Mouse (Mus musculus) T-helper 17 cell (primary cell): ENCODE results near the gene Trim8.

Experiments
- in situ Hi-C, 2 experiments: fragments of 300-600 bp; cut with MboI, MseI; formaldehyde crosslinking; loops; 1 replicate in 1 of 2; 2 replicates in 1 of 2; pipeline ENCODE4 v1.15.1; 2025; ENCODE audit warnings: high pct_unique_total_duplicates in 2 of 2

Trim8 gene

GRCm38 (mm10) chr19:46504085-46504552 lies 2.6 kb downstream of the Trim8 start:
- in situ Hi-C loops = loop anchor here in 1 of 2 experiments (5.0 kb wide), 1 partner anchor 107 kb away; the partner anchor contains the start of genes Actr1a and Sufu

DNA sequence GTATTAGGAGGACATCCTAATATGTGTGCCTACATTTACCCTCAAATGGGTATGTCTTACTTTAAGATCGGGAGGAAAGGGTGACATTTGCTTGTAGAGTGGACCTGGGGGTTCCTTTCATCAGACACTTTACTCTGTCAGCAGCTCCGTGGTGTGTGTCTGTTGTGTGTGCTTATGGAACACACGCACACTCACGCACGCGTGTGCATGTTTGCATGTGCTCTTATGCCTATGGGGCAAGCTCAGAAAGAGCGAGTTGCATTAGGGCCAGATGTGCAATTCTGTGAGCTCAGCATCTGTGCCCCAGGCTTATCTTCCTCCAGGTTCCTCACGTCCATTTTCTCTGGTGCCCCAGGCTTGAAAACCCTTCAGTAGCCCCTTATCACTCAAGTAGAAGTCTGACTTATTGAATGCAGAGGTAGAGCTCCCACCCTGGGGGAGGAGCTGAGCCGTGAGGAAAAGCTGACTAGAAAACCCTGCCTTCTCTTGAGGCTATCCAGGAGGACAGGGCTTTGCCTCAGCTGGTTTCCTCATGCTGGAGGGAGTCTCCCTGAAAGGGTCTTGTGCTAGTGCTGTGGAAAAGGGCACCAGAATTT lies 3.4 kb downstream of the Trim8 start:
- in situ Hi-C loops = loop anchor here in 1 of 2 experiments (5.0 kb wide), 1 partner anchor 108 kb away; the partner anchor contains the start of genes Actr1a and Sufu

GRCm38 (mm10) chr19:46505646-46506371 lies 4.3 kb downstream of the Trim8 start:
- in situ Hi-C loops = no loop called here

DNA sequence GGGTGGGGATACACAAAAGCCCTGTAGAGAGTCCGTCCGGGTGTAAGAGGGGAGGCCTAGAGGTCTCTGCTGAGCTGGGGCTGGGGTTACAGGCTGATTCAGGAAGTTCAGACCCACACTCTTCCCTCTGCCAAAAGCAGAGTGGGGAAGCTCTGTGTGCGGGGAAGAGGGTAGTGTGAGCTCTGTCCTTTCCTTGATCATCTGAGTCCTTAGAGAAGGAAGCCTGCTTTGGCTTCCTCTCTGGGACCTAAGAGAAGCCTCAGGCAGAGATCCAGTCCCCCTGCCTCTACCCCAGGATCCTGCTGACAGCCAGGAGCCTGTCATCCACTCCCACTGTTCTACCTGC lies 4.8 kb downstream of the Trim8 start:
- in situ Hi-C loops = no loop called here

GRCm38 (mm10) chr19:46507181-46507581 lies 5.7 kb downstream of the Trim8 start:
- in situ Hi-C loops = no loop called here

DNA sequence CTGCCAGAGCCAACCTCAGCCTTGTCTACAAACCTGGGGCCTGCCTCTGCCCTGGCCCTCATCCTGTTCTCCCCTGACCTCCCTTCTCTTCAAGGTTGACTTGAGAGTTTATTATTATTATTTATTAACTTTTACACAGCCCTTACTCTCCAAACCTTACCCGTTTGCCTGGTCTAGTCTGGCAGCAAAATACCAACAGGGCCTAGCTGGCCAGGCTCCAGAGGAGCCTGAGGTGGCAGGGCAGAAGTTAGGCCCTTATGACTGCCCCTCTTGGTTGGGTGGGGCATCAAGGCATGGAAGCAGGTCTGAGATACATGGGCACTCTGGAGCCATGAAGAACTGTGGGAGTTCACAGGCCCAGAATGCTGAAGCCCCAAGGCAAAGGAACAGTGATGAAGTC lies 6.3 kb downstream of the Trim8 start:
- in situ Hi-C loops = no loop called here

GRCm38 (mm10) chr19:46508738-46509137 lies 7.2 kb downstream of the Trim8 start:
- in situ Hi-C loops = no loop called here

DNA sequence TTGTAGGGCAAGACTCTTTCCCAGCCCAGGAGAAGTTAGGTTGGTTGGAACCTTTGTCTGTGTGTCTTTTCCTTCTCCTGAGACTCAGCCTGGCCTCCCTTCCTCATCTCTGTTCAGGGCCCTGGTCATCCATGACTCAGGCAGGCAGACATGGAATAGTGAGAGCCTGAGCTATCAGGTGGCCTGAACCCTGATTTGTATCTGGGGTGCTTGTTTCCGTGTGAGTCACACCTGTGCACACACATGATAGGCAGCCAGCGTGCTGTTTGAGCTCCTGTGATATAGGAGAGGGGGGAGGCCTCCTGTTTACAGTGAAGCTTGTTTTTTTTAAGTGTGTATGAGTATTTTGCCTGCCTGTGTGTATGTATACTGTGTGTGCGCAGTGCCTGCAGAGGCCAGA lies 7.7 kb downstream of the Trim8 start:
- in situ Hi-C loops = no loop called here

GRCm38 (mm10) chr19:46509736-46510135 lies 8.2 kb downstream of the Trim8 start:
- in situ Hi-C loops = no loop called here

DNA sequence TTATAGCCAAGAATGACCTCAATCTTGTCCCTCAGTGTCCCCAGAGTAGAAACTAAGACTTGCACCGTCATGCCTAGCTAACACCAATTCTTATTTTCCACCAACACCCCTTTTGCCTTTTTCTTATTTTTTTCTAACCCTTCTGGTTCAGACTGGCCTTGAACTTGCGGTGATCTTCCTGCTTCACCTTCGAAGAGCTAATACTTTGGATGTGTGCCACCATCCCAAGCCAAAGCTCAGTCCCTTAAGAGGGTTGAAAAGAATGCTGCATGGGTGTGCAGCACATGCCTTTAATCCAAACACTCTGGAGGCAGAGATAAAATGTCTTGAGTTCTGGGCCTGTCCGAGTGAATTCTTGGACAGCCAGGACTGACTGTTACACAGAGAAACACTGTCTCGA lies 8.9 kb downstream of the Trim8 start:
- in situ Hi-C loops = no loop called here

GRCm38 (mm10) chr19:46510824-46511223 lies 9.3 kb downstream of the Trim8 start:
- in situ Hi-C loops = no loop called here

GRCm38 (mm10) chr19:46511263-46511662 lies 9.8 kb downstream of the Trim8 start:
- in situ Hi-C loops = no loop called here

- in situ Hi-C loops = no loop called here
Measured at GRCm38 (mm10) chr19:46514387-46514786, 12.9 kb downstream of the Trim8 start.

DNA sequence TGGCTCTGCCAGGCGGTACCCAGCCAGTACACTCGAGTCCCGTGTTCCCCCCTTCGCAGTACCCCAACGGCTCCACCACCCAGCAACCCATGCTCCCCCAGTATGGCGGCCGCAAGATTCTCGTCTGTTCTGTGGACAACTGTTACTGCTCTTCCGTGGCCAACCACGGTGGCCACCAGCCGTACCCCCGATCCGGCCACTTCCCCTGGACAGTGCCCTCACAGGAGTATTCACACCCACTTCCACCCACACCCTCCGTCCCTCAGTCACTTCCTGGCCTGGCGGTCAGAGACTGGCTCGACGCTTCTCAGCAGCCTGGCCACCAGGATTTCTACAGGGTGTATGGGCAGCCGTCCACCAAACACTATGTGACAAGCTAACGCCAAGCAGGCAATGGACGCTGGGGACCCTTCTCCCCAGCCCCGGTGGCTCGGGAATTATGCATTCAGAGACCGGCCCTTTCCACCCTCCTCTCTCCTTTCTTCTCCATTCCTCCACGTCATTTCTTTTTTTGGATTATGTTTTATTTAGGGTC lies 13.9 kb downstream of the Trim8 start:
- in situ Hi-C loops = no loop called here

DNA sequence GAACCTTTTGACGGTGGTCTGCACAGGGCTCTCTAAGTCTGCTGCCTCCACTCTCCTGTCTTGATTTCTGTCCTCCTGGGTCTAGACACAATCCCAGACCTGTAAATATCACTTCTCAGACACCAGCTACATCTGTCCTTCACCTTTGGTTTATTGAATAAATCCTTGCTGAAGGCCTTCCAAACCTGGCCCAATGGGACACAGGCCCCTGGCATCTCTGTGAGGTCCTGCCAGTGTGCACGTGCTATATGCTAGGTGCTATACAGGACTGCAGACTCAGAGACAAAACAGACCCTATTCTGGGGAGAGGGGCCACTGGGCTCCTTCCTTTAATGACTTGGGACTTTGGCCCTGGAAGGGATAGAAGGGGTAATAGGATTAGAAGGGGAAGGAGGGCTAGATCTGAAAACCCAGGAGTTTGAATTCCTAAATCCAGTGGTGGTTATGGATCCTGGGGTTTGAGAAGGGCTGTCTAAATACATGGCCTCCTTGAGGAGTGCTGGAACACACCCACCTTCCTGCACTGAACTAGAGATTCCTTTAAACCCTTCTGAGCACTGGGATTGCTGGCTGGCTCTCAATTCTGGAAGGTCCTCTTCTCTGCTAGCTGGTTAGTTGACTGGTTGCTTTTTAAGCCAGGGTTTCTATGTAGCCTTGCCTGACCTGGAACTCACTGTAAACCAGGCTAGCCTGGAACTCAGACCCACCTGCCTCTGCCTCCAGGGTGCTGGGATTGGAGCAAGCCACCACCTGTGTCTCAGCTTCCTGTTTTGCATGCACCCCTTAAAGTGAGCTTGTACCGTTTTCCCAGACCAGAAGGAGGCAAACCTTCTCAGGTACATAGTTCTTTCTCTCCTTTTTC lies 15.4 kb downstream of the Trim8 start:
- in situ Hi-C loops = no loop called here

DNA sequence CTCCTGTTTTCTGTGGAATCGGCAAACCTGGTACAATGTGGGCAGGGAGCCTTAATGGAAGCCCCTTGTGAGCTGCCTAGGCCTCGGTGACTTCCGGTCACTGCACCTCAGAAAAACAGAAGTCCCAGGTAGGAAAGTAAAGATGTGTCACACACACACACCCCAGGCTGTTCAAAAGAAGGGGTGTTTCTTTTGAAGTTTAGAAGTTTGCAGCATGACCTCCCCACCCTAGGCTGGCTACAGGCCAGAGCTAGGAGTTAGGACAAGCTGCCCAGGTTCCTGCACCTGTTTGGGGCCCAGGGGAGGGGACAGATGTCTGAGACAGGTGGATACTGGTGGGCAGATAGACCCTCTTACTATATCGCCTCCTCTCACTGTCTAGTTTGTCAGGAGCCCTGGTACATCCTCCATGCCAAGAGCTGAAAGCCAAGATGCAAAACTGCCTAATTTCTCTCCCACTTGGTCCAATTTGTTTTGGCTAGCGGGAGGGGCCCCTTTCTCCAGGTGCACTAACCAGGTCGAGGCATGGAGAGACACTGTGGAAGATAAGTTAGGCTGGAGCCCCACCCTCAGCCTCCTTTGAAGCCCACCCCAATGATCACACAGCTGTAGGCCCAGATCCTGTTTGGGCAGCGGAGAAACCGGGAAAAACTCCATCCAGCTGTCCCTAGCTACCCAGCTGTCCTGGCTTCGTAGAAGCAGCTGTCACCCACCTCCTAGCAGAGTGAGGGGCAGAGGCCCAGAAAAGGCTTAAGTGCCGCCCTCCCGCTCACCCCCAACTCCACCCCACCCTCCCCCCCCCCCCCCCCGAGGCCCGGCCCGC lies 16.2 kb downstream of the Trim8 start:
- in situ Hi-C loops = no loop called here

DNA sequence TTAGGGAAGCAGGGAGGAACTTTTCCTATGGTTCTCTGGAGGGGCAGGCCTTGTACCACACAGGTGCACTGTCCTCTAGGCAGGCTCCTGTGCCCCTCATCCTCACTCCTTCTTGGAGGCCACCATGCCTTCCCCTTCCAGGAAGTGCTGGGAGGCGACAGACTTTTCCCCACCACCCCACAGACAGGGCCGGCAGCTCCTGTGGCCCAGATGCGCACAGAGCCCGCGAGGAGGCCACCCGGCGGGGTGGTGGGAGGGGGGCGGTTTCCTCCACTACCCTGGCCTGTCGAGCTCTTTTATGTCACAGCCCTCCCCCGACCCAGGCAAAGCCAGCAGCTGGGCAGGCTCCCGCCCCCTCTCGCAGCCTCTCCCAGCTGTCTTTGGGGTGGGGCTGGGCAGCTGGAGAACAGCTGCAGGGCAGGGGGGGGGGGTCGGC lies 16.9 kb downstream of the Trim8 start:
- in situ Hi-C loops = no loop called here

DNA sequence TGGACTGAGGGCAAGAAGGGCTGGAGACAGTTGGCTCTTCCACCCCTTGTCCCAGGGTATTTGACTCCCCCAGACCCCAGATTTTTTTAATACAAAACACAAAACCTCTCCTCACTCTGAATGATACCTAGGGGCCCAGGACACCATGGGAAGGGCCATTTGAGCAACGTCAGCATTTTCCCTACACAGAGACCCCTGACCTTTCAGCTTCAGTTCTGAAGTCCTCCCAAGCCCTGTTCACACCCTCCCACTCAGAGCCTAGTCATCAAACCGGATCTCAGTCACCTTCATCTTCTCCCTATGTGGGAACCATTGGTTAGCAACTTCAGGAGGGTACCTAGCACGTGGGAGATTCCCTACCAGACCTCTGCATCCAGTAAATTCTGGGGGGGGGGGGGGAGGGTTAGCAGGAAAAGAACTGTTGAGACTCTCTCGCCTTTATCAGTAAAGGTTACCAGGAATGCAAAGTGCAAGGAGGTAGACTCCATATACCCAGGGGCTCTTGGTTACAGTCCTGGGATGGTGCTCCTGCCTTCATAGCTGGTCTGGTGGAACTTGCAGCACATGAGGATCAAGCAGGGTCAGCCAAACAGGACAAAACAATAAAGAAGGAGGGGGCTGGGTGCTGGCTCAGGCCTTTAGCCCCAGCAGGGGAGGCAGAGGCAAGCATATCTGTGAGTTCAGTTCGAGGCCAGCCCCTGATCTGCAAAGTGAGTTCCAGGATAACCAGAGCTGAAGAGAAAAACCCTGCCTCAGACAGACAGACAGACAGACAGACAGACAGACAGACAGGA lies 17.5 kb downstream of the Trim8 start:
- in situ Hi-C loops = no loop called here

DNA sequence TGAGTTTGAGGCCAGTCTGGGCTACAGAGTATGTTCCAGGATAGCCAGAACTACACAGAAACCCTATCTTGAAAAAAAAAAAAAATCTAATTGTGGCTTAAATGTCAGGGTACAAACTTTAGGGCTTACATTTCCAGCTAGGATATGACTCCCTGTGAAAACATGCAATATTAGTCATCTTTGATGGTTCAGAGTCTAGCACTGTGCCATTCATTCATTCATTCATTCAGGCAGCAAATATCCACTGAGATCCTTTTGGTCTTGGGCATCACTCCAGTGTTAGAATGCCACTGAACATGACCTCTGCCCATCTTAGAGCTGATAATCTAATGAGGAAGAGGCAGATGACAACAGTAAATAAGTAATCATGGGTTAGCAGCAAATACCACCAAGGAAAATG lies 20.2 kb downstream of the Trim8 start:
- in situ Hi-C loops = no loop called here

DNA sequence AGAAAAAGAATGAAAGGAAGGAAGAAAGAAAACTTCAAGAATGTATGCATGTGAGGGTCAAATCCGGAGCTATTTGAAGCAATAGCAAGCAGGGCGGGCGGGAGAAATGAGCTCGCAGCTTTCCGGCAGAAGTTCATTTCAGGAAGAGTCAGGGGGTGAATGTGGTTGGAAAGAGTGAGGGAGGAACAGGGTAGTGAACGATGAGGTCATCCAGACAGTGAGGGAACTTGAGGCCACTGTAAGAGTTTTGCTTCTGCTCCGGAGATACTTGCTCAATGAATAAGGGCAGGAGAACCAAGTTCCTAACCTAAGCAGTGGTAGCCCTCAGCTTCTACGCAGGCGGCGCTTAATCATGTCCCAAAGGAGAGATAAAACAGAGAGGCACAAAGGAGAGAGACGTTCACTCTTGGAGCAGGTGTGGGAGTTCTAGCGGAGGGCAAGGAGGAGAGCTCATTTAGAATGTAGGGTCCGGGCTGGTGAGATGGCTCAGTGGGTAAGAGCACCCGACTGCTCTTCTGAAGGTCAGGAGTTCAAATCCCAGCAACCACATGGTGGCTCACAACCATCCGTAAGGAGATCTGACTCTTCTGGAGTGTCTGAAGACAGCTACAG lies 21.0 kb downstream of the Trim8 start:
- in situ Hi-C loops = no loop called here
